8 mouse cellular contexts compared by ENCODE assay signal in genomic region chr15:83772460-83772859, GRCm38 (mm10). TPM values are rescaled to one million over a fixed set of nuclear protein-coding genes. Genes with fewer than 3 reads are reported as not detected.
A peak's percentile ranks its signal among the peaks of the same experiment; 100 is the strongest.
DNase-seq lines count a peak whose midpoint lies in the region; ATAC-seq lines count a peak whose summit lies in the region.

No protein-coding gene starts in this region.

- no peak for ATAC-seq in megakaryocyte-erythroid progenitor cell, adult 5-6 weeks (replicated peaks; ENCODE audit: low FRiP score, low TSS enrichment, poor library complexity, severe bottlenecking)

- peak; percentile 56 to 67 for DNase-seq in frontal cortex, postnatal 10 days (ENCODE audit: low spot score in 2 of 2)
- DNase-seq in frontal cortex, postnatal 25 days (ENCODE audit: low spot score in 2 of 2): no peak
- DNase-seq in ovary, postnatal 36 days (ENCODE audit: low spot score): peak; percentile 21
- no peak for DNase-seq in ovary, postnatal 14 days (ENCODE audit: low spot score)
- DNase-seq in heart, adult 9 months (ENCODE audit: low spot score in 2 of 2): peak; percentile 45 to 52
- peak; percentile 15 for DNase-seq in lung, postnatal 36 days
- DNase-seq in ovary, postnatal 10 days (ENCODE audit: low spot score): no peak

RNA-seq across cellular contexts. Expression of gene Mpped1, which starts 6.8 kb away (rescaled TPM):
- total RNA-seq in megakaryocyte-erythroid progenitor cell, adult 5-6 weeks (2014; fragmentation: Nextera tagmentation): not detected in 2 replicates
- total RNA-seq in megakaryocyte-erythroid progenitor cell, adult 5-6 weeks (2017): not detected in 2 replicates

RNA-seq across cellular contexts. Expression of gene Scube1, which starts 47.6 kb away (rescaled TPM):
- 0.07 TPM in 1 of 2 replicates, not detected in the other for total RNA-seq in megakaryocyte-erythroid progenitor cell, adult 5-6 weeks (2014; fragmentation: Nextera tagmentation)
- total RNA-seq in megakaryocyte-erythroid progenitor cell, adult 5-6 weeks (2017): not detected in 2 replicates

Comparison
In these comparisons a context has a peak if more than half of its experiments do, and no peak if none do; other contexts are left out.
1. DNase-seq: peak in frontal cortex, postnatal 10 days (2 of 2), ovary, postnatal 36 days (single experiment), heart, adult 9 months (2 of 2) and lung, postnatal 36 days (single experiment); none in frontal cortex, postnatal 25 days (0 of 2), ovary, postnatal 14 days (single experiment) and ovary, postnatal 10 days (single experiment).